ENCODE assay signal across 8 mouse cellular contexts in genomic region chr4:152119396-152120292, GRCm38 (mm10). TPM values are rescaled to one million over a fixed set of nuclear protein-coding genes. Genes with fewer than 3 reads are reported as not detected.
A peak's percentile ranks its signal among the peaks of the same experiment; 100 is the strongest.
DNase-seq lines count a peak whose midpoint lies in the region; ATAC-seq and TF ChIP-seq lines count a peak whose summit lies in the region.

No protein-coding gene starts in this region.

- no peak for ATAC-seq in forebrain, embryonic 11.5 days (replicated peaks; ENCODE audit: low FRiP score)
- no peak; the same call in 1 of the 2 replicates for ATAC-seq in intestine, embryonic 15.5 days
- ATAC-seq in liver, embryonic 14.5 days (ENCODE audit: insufficient read depth) = no peak

- H3K9ac ChIP-seq in forebrain, embryonic 11.5 days (ENCODE audit: low read length) = no peak overlapping the region
- H3K9ac ChIP-seq in intestine, embryonic 15.5 days = no peak overlapping the region
- H3K9ac ChIP-seq in liver, embryonic 14.5 days (replicated peaks) = no peak overlapping the region

- peak; percentile 75 for TF ChIP-seq CTCF in liver, embryonic 14.5 days (IDR thresholded peaks at IDR 0.05; ENCODE audit: low read depth)

- H3K9me3 ChIP-seq in heart, embryonic 10.5 days = no peaks in the 10 kb centered on the region
- H3K9me3 ChIP-seq in forebrain, embryonic 11.5 days (ENCODE audit: control insufficient read depth, low read length) = no peaks in the 10 kb centered on the region
- H3K9me3 ChIP-seq in intestine, embryonic 15.5 days = no peaks in the 10 kb centered on the region
- no peaks in the 10 kb centered on the region for H3K9me3 ChIP-seq in liver, embryonic 14.5 days (ENCODE audit: control insufficient read depth, low read length)

- no peak for DNase-seq in heart, embryonic 10.5 days (ENCODE audit: low spot score)
- DNase-seq in heart, adult 8-10 months (ENCODE audit: low spot score) = no peak
- DNase-seq in Muller cell, postnatal 12 days (ENCODE audit: inconsistent ontology term) = peak; percentile 74
- DNase-seq in forebrain, embryonic 11.5 days (ENCODE audit: low spot score) = peak; percentile 82
- DNase-seq in liver, embryonic 14.5 days (ENCODE audit: low read depth in 3 of 3, low spot score in 3 of 3) = no peak
- DNase-seq in retina, postnatal 1 day = peak; percentile 85
- DNase-seq in cerebellum, adult 9-11 months = no peak

- peak overlapping the region; percentile 42 for H3K4me3 ChIP-seq in heart, embryonic 10.5 days
- no peak overlapping the region; the same call in 1 of the 2 replicates for H3K4me3 ChIP-seq in forebrain, embryonic 11.5 days (ENCODE audit: low read depth, low read length)
- 0 out of 2 replicates have a peak overlapping the region, but pooled peaks have one; percentile 12 for H3K4me3 ChIP-seq in intestine, embryonic 15.5 days (replicated peaks)
- no peak overlapping the region for H3K4me3 ChIP-seq in liver, embryonic 14.5 days (ENCODE audit: insufficient read depth in 1 of 2, low read depth in 2 of 2, low read length in 2 of 2)

- H3K36me3 ChIP-seq in heart, embryonic 10.5 days = peaks cover 6% of the 10 kb centered on the region; the same call in 1 of the 2 replicates
- no peaks in the 10 kb centered on the region for H3K36me3 ChIP-seq in forebrain, embryonic 11.5 days (ENCODE audit: control insufficient read depth, insufficient read depth, low read length)
- no peaks in the 10 kb centered on the region for H3K36me3 ChIP-seq in intestine, embryonic 15.5 days
- no peaks in the 10 kb centered on the region; the same call in 1 of the 2 replicates for H3K36me3 ChIP-seq in liver, embryonic 14.5 days (replicated peaks; ENCODE audit: control insufficient read depth, insufficient read depth, low read depth)

- TF ChIP-seq EP300 in liver, embryonic 14.5 days (IDR thresholded peaks at IDR 0.05; ENCODE audit: low read depth) = no peak

- H3K4me1 ChIP-seq in heart, embryonic 10.5 days = peaks cover 49% of the 10 kb centered on the region
- peaks cover 23% of the 10 kb centered on the region for H3K4me1 ChIP-seq in forebrain, embryonic 11.5 days (replicated peaks; ENCODE audit: control insufficient read depth, insufficient read depth, low read length)
- H3K4me1 ChIP-seq in intestine, embryonic 15.5 days (replicated peaks) = peaks cover 47% of the 10 kb centered on the region
- H3K4me1 ChIP-seq in liver, embryonic 14.5 days (replicated peaks; ENCODE audit: control insufficient read depth in 2 of 2, insufficient read depth in 2 of 2, low read length in 1 of 2) = no peaks in the 10 kb centered on the region

- peaks cover 98% of the 10 kb centered on the region for H3K27me3 ChIP-seq in heart, embryonic 10.5 days (ENCODE audit: insufficient read depth, poor library complexity, severe bottlenecking)
- peaks cover 94% of the 10 kb centered on the region for H3K27me3 ChIP-seq in forebrain, embryonic 11.5 days (ENCODE audit: control insufficient read depth, insufficient read depth, low read length)
- peaks cover 82% of the 10 kb centered on the region for H3K27me3 ChIP-seq in intestine, embryonic 15.5 days (replicated peaks)
- peaks cover 89% of the 10 kb centered on the region for H3K27me3 ChIP-seq in liver, embryonic 14.5 days (ENCODE audit: control insufficient read depth, insufficient read depth, low read length)

- peak overlapping the region; percentile 15; the same call in 1 of the 2 replicates for H3K4me2 ChIP-seq in forebrain, embryonic 11.5 days (ENCODE audit: low read depth, low read length, severe bottlenecking)
- peak overlapping the region; percentile 43 for H3K4me2 ChIP-seq in intestine, embryonic 15.5 days (replicated peaks)
- no peak overlapping the region for H3K4me2 ChIP-seq in liver, embryonic 14.5 days (ENCODE audit: low read depth)

- 0 out of 2 replicates have a peak overlapping the region, but pooled peaks have one; percentile 13 for H3K27ac ChIP-seq in heart, embryonic 10.5 days
- H3K27ac ChIP-seq in forebrain, embryonic 11.5 days (ENCODE audit: low read depth, low read length) = no peak overlapping the region
- no peak overlapping the region for H3K27ac ChIP-seq in intestine, embryonic 15.5 days
- H3K27ac ChIP-seq in liver, embryonic 14.5 days = no peak overlapping the region

- 3% methylated on average over 39 of the region's 39 CpGs for WGBS in heart, embryonic 10.5 days
- WGBS in forebrain, embryonic 11.5 days = 3% methylated on average over 39 of the region's 39 CpGs
- 10% methylated on average over 39 of the region's 39 CpGs for WGBS in intestine, embryonic 15.5 days
- 13% methylated on average over 39 of the region's 39 CpGs for WGBS in liver, embryonic 14.5 days (ENCODE audit: insufficient replicate concordance)

RNA-seq across cellular contexts. Expression of gene Tnfrsf25, which starts 3.9 kb away (rescaled TPM):
- polyA plus RNA-seq in heart, embryonic 10.5 days (2016; fragmentation: Nextera tagmentation; extraction: Ambion mirVana) = 0.90 and 1.3 TPM in 2 replicates
- 1 to 10 TPM; 1.1 to 3.2 (median 1.8) TPM for total RNA-seq in heart, adult 8-10 months (2022)
- polyA plus RNA-seq in forebrain, embryonic 11.5 days (2014; fragmentation: Nextera tagmentation; extraction: Ambion mirVana) = 0.49 TPM in 1 of 2 replicates, not detected in the other
- polyA plus RNA-seq in intestine, embryonic 15.5 days (2015; fragmentation: Nextera tagmentation; extraction: Ambion mirVana) = 1.4 and 1.5 TPM in 2 replicates
- polyA plus RNA-seq in liver, embryonic 14.5 days (2012; rRNA removed) = 0.68 and 0.93 TPM in 2 replicates
- polyA plus RNA-seq in liver, embryonic 14.5 days (2014; fragmentation: Nextera tagmentation; extraction: Ambion mirVana) = 0.15 and 0.16 TPM in 2 replicates

RNA-seq across cellular contexts. Expression of gene Espn, which starts 32.5 kb away (rescaled TPM):
- 1.4 and 4.0 TPM in 2 replicates for polyA plus RNA-seq in heart, embryonic 10.5 days (2016; fragmentation: Nextera tagmentation; extraction: Ambion mirVana)
- total RNA-seq in heart, adult 8-10 months (2022) = 1 to 10 TPM; 2.6 to 3.5 (median 3.0) TPM
- 0.90 and 1.2 TPM in 2 replicates for polyA plus RNA-seq in forebrain, embryonic 11.5 days (2014; fragmentation: Nextera tagmentation; extraction: Ambion mirVana)
- polyA plus RNA-seq in intestine, embryonic 15.5 days (2015; fragmentation: Nextera tagmentation; extraction: Ambion mirVana) = 29.2 and 30.8 TPM in 2 replicates
- 1.2 and 1.5 TPM in 2 replicates for polyA plus RNA-seq in liver, embryonic 14.5 days (2012; rRNA removed)
- polyA plus RNA-seq in liver, embryonic 14.5 days (2014; fragmentation: Nextera tagmentation; extraction: Ambion mirVana) = 1.2 and 1.9 TPM in 2 replicates

RNA-seq across cellular contexts. Expression of gene Hes2, which starts 39.0 kb away (rescaled TPM):
- polyA plus RNA-seq in heart, embryonic 10.5 days (2016; fragmentation: Nextera tagmentation; extraction: Ambion mirVana) = not detected in 2 replicates
- total RNA-seq in heart, adult 8-10 months (2022) = not detected
- polyA plus RNA-seq in forebrain, embryonic 11.5 days (2014; fragmentation: Nextera tagmentation; extraction: Ambion mirVana) = not detected in 2 replicates
- polyA plus RNA-seq in intestine, embryonic 15.5 days (2015; fragmentation: Nextera tagmentation; extraction: Ambion mirVana) = 0.30 and 0.42 TPM in 2 replicates
- 0.01 and 0.02 TPM in 2 replicates for polyA plus RNA-seq in liver, embryonic 14.5 days (2012; rRNA removed)
- 0.05 TPM in 1 of 2 replicates, not detected in the other for polyA plus RNA-seq in liver, embryonic 14.5 days (2014; fragmentation: Nextera tagmentation; extraction: Ambion mirVana)

RNA-seq across cellular contexts. Expression of gene Plekhg5, which starts 47.3 kb away (rescaled TPM):
- 10.1 and 10.2 TPM in 2 replicates for polyA plus RNA-seq in heart, embryonic 10.5 days (2016; fragmentation: Nextera tagmentation; extraction: Ambion mirVana)
- 10 to 100 TPM; 11.9 to 15.0 (median 14.3) TPM for total RNA-seq in heart, adult 8-10 months (2022)
- 8.0 and 8.2 TPM in 2 replicates for polyA plus RNA-seq in forebrain, embryonic 11.5 days (2014; fragmentation: Nextera tagmentation; extraction: Ambion mirVana)
- polyA plus RNA-seq in intestine, embryonic 15.5 days (2015; fragmentation: Nextera tagmentation; extraction: Ambion mirVana) = 11.0 and 12.9 TPM in 2 replicates
- polyA plus RNA-seq in liver, embryonic 14.5 days (2012; rRNA removed) = 4.5 and 4.7 TPM in 2 replicates
- polyA plus RNA-seq in liver, embryonic 14.5 days (2014; fragmentation: Nextera tagmentation; extraction: Ambion mirVana) = 2.6 and 4.8 TPM in 2 replicates

RNA-seq across cellular contexts. Expression of gene Acot7, which starts 58.3 kb away (rescaled TPM):
- 43.7 and 48.9 TPM in 2 replicates for polyA plus RNA-seq in heart, embryonic 10.5 days (2016; fragmentation: Nextera tagmentation; extraction: Ambion mirVana)
- total RNA-seq in heart, adult 8-10 months (2022) = 10 to 100 TPM; 63.9 to 80.9 (median 69.3) TPM
- polyA plus RNA-seq in forebrain, embryonic 11.5 days (2014; fragmentation: Nextera tagmentation; extraction: Ambion mirVana) = 75.1 and 77.8 TPM in 2 replicates
- polyA plus RNA-seq in intestine, embryonic 15.5 days (2015; fragmentation: Nextera tagmentation; extraction: Ambion mirVana) = 57.8 and 60.0 TPM in 2 replicates
- 10.8 and 12.5 TPM in 2 replicates for polyA plus RNA-seq in liver, embryonic 14.5 days (2012; rRNA removed)
- polyA plus RNA-seq in liver, embryonic 14.5 days (2014; fragmentation: Nextera tagmentation; extraction: Ambion mirVana) = 12.2 and 13.0 TPM in 2 replicates

Comparison
In these comparisons a context has a peak if more than half of its experiments do, and no peak if none do; other contexts are left out.
1. DNase-seq: peak in Muller cell, postnatal 12 days (single experiment), forebrain, embryonic 11.5 days (single experiment) and retina, postnatal 1 day (single experiment); none in heart, embryonic 10.5 days (single experiment), heart, adult 8-10 months (single experiment), liver, embryonic 14.5 days (0 of 3) and cerebellum, adult 9-11 months (single experiment).
2. H3K4me3 ChIP-seq: peak in heart, embryonic 10.5 days (single experiment) and intestine, embryonic 15.5 days (single experiment); none in forebrain, embryonic 11.5 days (single experiment) and liver, embryonic 14.5 days (0 of 2).